Mouse (Mus musculus) embryonic stem cell, embryonic (primary cell): ENCODE measurements around the gene Ndufs3.

Experiments
- CTCF ChIA-PET, 4 experiments: fragments of 300-600 bp in 2 of 4; fragments of 350-600 bp in 2 of 4; sonication (Branson Sonifier 250); formaldehyde crosslinking; loops; one replicate each; lab custom pipeline; 2022; ENCODE audit warnings: inconsistent platforms in 2 of 4; lab: Charles Lee
- POLR2A ChIA-PET, 4 experiments: fragments of 300-600 bp in 2 of 4; fragments of 350-600 bp in 2 of 4; sonication (Branson Sonifier 250); formaldehyde crosslinking; loops; one replicate each; lab custom pipeline; 2022; ENCODE audit warnings: antibody characterized with exemption in 4 of 4, inconsistent platforms in 1 of 4; lab: Charles Lee

The Ndufs3 gene

GRCm38 (mm10) chr2:90846955-90847680 lies 57.5 kb downstream of the Ndufs3 start, which contains the start of gene Mtch2:
Gene Mtch2, plus strand, starts transcription at chr2:90847155.
- ChIA-PET POLR2A (interaction anchor here in 3 of 4 experiments (0.7 to 1.2 kb wide), 9 partner anchors 14 to 188 kb away, joined by 3 to 5 read pairs (median 3); partner anchors contain the start of gene Rapsn (in 1 of the 3)), CTCF (no interaction called here)

- ChIA-PET POLR2A (interaction anchor here in 3 of 4 experiments (0.7 to 1.3 kb wide), 8 partner anchors 13 to 266 kb away, joined by 3 to 5 read pairs (median 3); partner anchors contain the start of gene Rapsn (in 1 of the 3)), CTCF (no interaction called here)
These were observed 58.1 kb downstream of the Ndufs3 start for GRCm38 (mm10) chr2:90846597-90846954.

GRCm38 (mm10) chr2:90846171-90846570 lies 58.5 kb downstream of the Ndufs3 start:
- ChIA-PET POLR2A (interaction anchor here in 3 of 4 experiments (0.7 to 1.4 kb wide), 10 partner anchors 13 to 266 kb away, joined by 3 to 5 read pairs (median 3); partner anchors contain the start of gene Rapsn (in 1 of the 3)), CTCF (no interaction called here)

GRCm38 (mm10) chr2:90845234-90845633 lies 59.4 kb downstream of the Ndufs3 start:
- CTCF ChIA-PET: no interaction called here

More at GRCm38 (mm10) chr2:90845234-90845633, 59.4 kb downstream of the Ndufs3 start:
- POLR2A ChIA-PET: interaction anchor here in 1 of 4 experiments (0.5 to 1.4 kb wide), 4 partner anchors 17 to 60 kb away, joined by 3 to 4 read pairs (median 3); no protein-coding TSS in a partner anchor
